Mouse (Mus musculus) left cerebral cortex, postnatal 14 days (tissue): ENCODE measurements at regions not wholly inside any gene's neighbourhood (a gene's known extent, or its start where the extent isn't known, plus 50 kb on each side); places are given as distances from the start of the nearest gene placed in this dataset.
"Not testable (repeated sequence)": the region's sequence is repeated elsewhere in the genome, so short reads cannot be mapped to it uniquely, and the experiment has no call there.

Experiments
- DNase-seq, 2 experiments: peaks; one replicate each; pipeline ENCODE4 v3.0.0; 2021 to 2022; ENCODE audit warnings: low spot score in 2 of 2, mixed read lengths in 1 of 2
- intact Hi-C: fragments of 180-260 bp; cut with DNase I; formaldehyde crosslinking; loops from one replicate; pipeline ENCODE4 v1.15.1; 2025

DNA sequence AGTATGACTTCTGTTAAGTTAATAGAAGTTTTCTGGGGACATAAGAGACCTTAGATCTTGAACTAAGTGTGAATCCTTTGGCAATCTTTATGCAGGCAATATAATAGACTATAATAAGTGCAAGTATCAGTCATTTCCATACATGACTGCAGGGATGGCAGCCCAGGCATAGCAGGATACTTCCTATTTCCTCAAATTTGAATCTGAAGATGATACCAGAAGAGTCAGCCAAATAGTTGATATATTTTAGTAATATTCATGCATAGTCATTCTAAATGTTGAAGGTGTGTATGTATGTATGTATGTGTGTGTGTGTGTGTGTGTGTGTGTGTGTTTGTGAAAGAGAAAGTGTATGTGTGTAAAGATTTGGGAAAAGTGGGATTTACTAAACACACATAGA lies 64.3 kb downstream of the Prl2c2 start:
- DNase-seq, intact Hi-C loops: not testable (repeated sequence)

DNA sequence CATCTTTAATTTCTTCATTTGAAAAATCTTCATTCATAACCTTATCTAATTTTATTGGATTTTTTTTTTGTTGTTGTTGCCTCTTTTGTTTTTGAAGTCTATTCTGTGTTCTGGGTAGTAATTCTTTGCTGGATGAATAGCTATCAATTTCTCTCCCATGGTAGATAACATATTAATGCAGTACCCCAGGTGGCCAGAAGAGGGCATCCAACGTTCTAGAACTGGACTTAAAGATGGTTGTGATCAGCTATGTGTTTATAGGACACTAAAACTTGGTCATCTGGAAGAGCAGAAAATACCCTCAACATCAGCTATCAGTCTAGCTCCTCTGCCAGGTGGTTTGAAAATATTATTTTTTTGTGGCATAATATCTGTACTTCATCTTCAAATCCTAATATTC lies 70.1 kb downstream of the Prl2c2 start:
- intact Hi-C loops, DNase-seq: not testable (repeated sequence)

DNA sequence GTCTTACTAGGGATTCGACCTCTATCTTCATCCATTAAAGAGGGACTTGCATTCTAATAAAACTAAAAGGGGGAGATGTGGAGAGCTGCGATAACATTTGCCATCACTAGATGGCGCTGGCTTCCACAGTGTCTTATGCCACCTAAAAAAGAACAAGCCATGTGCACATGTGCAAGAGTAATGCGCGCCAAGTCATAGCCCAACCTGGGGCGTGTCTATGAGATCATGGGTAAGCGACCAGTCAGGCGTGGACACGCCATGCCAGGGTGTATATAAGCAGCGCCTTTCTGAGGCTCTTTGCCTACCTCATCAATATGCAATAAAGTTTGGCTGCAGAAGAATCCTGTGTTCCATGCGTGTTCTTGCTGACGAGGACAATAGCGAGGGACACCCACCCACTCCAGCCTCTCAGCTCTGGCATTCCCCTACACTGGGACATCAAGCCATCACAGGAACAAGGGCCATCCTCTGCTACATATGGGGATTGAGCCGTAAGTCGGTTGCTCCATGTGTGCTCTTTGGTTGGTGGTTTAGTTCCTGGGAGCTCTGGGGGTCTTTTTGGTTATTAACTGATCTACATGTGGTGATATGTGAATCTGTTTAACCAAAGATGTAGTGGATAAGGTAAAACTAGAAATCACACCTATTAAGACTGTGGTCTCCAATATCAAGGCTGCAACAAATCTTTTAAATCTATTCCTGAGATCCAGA lies 73.1 kb downstream of the Prl2c2 start:
- intact Hi-C loops, DNase-seq: not testable (repeated sequence)

DNA sequence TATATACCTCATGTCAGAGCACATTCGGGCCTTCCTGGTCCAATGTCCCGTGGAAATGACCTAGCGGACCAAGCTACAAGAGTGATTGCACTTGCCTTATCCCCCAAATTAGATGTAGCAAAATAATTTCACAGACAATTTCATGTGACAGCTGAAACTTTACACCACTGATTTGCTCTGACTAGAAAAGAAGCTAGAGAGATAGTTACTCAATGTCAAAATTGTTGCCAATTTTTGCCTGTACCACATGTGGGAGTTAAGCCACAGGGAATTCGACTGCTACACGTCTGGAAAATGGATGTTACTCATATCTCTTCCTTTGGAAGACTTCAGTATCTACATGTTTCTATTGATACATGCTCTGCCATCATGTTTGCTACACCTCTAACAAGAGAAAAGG lies 74.6 kb downstream of the Prl2c2 start:
- intact Hi-C loops = no loop called here
- no peak for DNase-seq

DNA sequence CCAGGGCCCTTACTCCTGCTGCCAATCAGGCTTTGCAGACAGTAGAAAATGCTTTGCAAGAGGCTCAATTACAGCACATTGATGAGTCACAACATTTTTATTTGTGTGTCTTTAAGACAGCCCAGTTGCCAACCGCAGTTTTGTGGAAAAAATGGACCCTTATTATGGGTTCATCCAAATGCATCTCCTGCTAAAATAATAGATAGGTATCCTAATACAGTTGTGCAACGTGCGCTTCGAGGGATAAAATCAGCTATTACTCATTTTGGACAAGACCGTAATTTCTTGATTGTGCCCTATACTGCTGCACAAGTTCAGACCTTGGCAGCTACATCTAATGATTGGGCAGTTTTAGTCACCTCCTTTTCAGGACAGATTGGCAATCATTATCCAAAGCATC lies 75.4 kb downstream of the Prl2c2 start:
- DNase-seq = no peak
- intact Hi-C loops = no loop called here

DNA sequence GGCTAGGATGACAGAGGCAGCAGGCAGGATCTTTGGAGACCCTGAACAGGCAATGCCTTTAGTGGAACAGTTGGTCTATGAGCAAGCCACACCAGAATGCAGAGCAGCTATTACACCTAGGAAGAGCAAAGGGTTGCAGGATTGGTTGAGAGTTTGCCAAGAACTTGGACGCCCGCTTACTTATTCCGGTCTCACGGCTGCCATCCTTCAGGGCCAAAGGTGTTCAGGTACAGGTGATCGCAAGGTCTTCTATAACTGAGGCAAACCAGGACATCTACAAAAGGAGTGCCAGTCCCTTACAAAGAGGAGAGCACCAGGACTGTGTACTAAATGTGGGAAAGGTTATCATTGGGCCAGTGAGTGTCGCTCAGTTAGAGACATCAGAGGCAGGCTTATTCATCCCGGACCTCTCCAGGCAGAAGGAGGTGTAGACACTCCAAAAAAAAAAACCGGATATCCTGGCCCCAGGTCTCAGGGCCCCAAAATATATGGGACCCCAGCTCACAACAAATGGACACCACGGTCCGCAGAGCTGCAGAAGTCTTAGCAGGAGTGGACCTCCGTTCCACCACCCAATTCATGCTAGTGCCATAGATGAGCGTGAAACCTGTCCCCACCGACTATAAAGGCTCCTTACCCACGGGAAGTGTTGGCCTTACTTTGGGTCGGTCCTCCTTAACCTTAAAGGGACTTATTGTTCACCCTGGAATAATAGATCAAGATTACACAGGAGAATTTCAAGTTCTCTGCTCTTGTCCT lies 77.4 kb downstream of the Prl2c2 start:
- intact Hi-C loops = no loop called here
- DNase-seq = no peak

DNA sequence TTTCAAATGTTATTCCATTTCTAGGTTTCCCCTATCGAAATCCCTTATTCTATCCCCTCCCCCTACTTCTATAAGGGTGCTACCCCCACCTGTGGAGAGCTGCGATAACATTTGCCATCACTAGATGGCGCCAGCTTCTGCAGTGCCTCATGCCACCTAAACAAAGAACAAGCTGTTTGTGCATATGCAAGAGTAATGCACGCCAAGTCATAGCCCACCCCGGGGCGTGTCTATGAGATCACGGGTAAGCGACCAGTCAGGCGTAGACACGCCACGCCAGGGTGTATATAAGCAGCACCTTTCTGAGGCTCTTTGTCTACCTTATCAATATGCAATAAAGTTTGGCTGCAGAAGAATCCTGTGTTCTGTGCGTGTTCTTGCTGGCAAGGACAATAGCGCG lies 79.6 kb downstream of the Prl2c2 start:
- intact Hi-C loops = no loop called here
- no peak for DNase-seq

DNA sequence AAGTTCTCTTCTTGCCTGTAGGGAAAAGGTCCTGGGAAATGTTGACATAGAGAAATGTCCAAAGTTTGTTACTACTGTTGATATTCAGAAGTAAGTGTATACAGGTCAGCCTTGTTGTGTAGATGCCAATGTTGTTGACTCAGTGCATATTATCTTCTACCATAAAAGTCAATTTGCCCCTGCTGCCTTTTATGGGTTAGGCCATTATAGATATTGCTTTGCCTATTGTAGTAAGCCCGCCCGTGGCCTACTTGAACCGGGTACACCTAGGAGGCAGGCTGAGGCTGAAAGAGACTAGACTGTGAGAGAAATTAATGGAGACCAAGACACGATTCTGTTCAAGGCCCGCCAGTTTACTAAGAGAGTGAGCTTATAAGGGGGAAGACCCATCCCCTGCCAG lies 92.3 kb downstream of the Prl2c2 start:
- intact Hi-C loops = no loop called here
- no peak for DNase-seq

DNA sequence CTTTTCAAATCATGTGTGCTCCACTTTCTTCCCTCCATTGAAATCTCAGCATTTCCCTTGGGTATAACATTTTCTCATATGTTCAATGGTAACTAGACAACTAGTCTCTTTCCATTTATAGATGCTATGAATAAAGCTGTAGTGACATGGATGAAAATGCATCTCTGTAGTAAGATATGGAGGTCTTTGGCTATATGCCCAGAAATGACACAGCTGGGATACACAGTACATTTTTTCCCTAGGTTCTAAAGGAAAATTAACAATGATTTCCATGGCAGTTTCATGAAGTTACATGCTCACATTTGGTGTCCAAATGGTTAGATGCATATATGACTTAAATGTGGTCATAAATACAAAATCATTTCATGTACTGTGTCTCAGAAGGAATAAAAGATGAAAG lies 99.0 kb downstream of the Prl2c2 start:
- intact Hi-C loops = no loop called here
- DNase-seq = peak in 1 of 2 experiments; percentile 2

DNA sequence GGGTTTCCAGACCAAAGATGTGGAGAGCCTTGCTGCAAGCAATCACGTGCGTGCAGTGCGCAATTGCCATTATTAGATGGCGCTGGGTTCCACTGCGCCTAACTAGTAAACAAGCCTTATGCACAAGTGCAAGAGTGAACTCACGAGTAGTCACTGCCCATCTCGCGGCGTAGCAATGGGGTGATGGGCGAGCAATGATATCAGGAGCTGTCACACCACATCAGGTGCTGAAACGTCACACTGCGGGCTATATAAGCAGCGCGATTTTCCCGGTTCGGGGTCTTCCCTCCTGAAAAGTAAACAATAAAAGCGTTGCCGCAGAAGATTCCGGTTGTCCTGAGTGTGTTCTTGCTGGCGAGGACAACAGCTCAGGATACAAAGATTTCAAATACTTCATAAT lies 89.8 kb upstream of the Prl2c3 start:
- intact Hi-C loops = not testable (repeated sequence)

DNA sequence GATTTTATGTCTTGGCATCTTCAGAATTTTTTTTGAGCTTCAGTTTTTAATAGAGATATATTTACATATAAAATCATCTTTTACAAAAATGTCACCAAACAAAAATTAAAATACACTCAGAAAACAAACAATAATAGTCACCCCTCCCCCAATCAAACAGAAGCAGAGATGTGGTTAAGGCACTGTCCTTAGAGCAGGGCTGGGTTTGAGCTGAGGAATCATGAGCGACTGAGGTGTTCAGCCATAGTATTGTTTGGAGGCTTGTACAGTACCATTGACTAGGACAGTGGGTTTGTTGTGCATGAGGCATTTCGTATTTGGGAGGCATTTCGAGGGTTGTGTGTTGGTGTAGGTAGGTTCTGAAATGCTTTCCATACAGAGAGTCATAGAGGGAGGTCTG lies 79.6 kb upstream of the Prl2c3 start:
- DNase-seq, intact Hi-C loops: not testable (repeated sequence)

More for the DNA sequence above, 89.8 kb upstream of the Prl2c3 start:
- DNase-seq = not testable (repeated sequence)

DNA sequence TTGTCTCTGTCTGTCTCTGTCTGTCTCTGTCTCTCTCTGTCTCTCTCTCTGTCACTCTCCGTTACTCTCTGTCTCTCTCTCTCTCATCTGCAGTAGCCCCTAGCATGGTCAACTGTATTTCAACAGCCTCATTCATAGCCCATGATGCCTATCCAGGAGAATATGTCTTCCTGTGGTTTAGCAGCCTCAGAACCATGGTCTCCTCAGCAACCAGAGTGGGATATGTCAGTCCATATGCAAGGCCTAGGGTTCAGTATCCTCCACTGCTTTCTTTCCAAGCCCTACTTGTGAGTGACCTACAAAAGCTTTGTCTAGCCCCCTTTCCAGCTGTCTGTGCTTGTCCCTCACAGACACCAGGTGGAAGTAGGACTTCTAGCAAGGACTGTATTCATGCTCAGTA lies 65.1 kb upstream of the Prl2c3 start:
- intact Hi-C loops = not testable (repeated sequence)

DNA sequence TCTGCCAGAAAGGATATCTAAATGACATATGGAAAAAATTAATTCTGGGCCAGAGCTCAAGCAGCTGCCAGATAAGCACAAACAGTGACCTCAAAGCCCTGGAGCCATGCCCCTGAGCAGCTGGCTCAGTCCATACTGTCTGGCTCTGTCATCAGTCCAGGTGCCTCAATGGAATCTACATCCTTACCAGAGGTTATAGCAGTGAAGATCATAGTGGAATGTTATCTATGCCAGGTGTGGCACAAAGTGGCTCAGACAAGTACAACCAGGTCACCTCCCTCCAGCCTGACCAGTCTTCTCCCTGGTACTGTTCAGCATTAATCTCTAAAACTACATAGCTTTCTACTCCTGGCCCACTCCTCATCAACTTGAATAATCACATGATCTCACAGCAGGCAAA lies 64.4 kb upstream of the Prl2c3 start:
- intact Hi-C loops = no loop called here

More for the DNA sequence above, 65.1 kb upstream of the Prl2c3 start:
- not testable (repeated sequence) for DNase-seq

DNA sequence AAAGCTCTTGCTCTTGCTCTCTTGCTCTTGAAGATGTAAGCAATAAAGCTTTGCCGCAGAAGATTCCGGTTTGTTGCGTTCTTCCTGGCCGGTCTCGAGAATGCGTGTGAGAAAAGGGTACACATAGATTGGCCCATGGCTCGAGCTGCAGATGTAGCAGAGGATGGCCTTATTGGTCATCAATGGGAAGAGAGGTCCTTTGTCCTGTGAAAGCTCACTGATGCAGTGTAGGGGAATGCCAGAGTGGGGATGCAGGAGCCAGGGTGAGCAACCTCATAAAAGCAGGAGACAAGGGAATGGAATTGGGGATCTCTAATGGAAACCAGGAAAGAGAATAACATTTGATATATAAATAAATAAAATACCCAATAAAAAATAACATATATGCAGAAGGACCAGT lies 63.7 kb upstream of the Prl2c3 start:
- DNase-seq, intact Hi-C loops: not testable (repeated sequence)

More for the DNA sequence above, 64.4 kb upstream of the Prl2c3 start:
- no peak for DNase-seq

DNA sequence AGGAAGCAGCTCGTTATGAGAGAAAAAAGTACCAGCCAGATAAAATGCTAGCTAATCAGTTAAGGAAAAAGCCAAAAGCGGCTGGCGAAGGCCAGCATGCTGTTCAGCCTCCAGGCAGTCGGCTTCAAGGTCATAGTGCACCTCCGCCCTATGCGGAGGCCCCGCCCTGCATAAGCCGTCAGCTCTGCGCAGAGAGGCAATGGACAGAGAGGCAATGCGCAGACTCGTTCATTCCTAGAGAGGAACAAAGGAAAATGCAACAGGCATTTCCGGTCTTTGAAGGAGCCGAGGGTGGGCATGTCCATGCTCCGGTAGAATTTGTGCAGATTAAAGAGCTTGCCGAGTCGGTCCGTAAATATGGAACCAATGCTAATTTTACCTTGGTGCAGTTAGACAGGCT lies 61.1 kb upstream of the Prl2c3 start:
- intact Hi-C loops, DNase-seq: not testable (repeated sequence)

DNA sequence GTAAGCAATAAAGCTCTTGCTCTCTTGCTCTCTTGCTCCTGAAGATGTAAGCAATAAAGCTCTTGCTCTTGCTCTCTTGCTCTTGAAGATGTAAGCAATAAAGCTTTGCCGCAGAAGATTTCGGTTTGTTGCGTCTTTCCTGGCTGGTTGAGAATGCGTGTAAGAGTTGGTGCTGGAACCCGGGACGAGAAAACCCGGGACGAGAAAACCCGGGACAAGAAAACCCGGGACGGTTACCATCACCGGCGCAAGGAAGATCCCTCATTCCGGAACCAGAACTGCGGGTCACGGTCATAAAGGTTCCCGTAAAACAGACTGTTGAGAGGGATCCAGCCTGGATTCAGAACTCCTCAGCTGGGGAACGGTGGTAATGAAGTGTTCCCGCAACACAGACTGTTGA lies 60.1 kb upstream of the Prl2c3 start:
- intact Hi-C loops, DNase-seq: not testable (repeated sequence)
